Mouse (Mus musculus) frontal cortex, adult 2 months (tissue): Measurements from ENCODE around the gene Olfr1392. TPM values are rescaled to one million over a fixed set of nuclear protein-coding genes. Genes with fewer than 3 reads are reported as not detected.
"Not testable (repeated sequence)": the region's sequence is repeated elsewhere in the genome, so short reads cannot be mapped to it uniquely, and the experiment has no call there.

Experiments
- DNase-seq, 2 experiments: peaks; one replicate each; pipeline ENCODE4 v3.0.0; 2022; ENCODE audit warnings: low spot score in 1 of 2; ENCODE audit errors: extremely low spot score in 1 of 2
- polyA plus RNA-seq: library from polyadenylated mRNA; depleted of rRNA; stranded (reverse); fragments of >200 nt; gene quantifications from 2 replicates; pipeline ENCODE4 v1.2.3, GENCODE M21; 2012; rRNA removed

Olfr1392 gene
- 0.11 and 0.18 TPM in 2 replicates for polyA plus RNA-seq

GRCm38 (mm10) chr11:49284982-49285381 is at the start of gene Olfr1392:
Gene Olfr1392, plus strand, starts transcription at chr11:49285282.
- not testable (repeated sequence) for DNase-seq

- no peak for DNase-seq
Observed at GRCm38 (mm10) chr11:49235459-49236207, 49.4 kb upstream of the Olfr1392 start.

- DNase-seq, result no peak
Observed at GRCm38 (mm10) chr11:49236891-49237290, 48.2 kb upstream of the Olfr1392 start.

- no peak for DNase-seq
Observed at GRCm38 (mm10) chr11:49237532-49237931, 47.5 kb upstream of the Olfr1392 start.

- DNase-seq, result no peak
Observed at GRCm38 (mm10) chr11:49240310-49240709, 44.8 kb upstream of the Olfr1392 start.

GRCm38 (mm10) chr11:49240874-49241273 is 44.2 kb upstream of the Olfr1392 start:
- DNase-seq, result no peak

GRCm38 (mm10) chr11:49241471-49241870 is 43.6 kb upstream of the Olfr1392 start:
- DNase-seq, result no peak

GRCm38 (mm10) chr11:49242944-49243626 is 42.0 kb upstream of the Olfr1392 start:
- no peak for DNase-seq

- peak; percentile 83 to 91 for DNase-seq
Observed at GRCm38 (mm10) chr11:49243727-49244594, 41.1 kb upstream of the Olfr1392 start, which contains the start of gene Mgat1. Gene Mgat1, plus strand, starts transcription at chr11:49244191.

- no peak for DNase-seq
Observed at GRCm38 (mm10) chr11:49244595-49244930, 40.5 kb upstream of the Olfr1392 start.

- DNase-seq, result no peak
Observed at GRCm38 (mm10) chr11:49245176-49245575, 39.9 kb upstream of the Olfr1392 start.

GRCm38 (mm10) chr11:49245634-49246415 is 39.3 kb upstream of the Olfr1392 start:
- no peak for DNase-seq

- DNase-seq, result no peak
Observed at GRCm38 (mm10) chr11:49246523-49246922, 38.6 kb upstream of the Olfr1392 start.

- no peak for DNase-seq
Observed at GRCm38 (mm10) chr11:49247255-49247654, 37.8 kb upstream of the Olfr1392 start.

GRCm38 (mm10) chr11:49248226-49248973 is 36.7 kb upstream of the Olfr1392 start:
- DNase-seq, result peak; percentile 36 to 59

- DNase-seq, result no peak
Observed at GRCm38 (mm10) chr11:49248974-49249700, 35.9 kb upstream of the Olfr1392 start.

GRCm38 (mm10) chr11:49249811-49250421 is 35.2 kb upstream of the Olfr1392 start:
- DNase-seq, result no peak
